Mouse (Mus musculus) intestine, embryonic 15.5 days (tissue): ENCODE data around the gene Zc3h7b. TPM values are rescaled to one million over a fixed set of nuclear protein-coding genes. Genes with fewer than 3 reads are reported as not detected.

Source experiments
- ATAC-seq: fragments of 200-750 bp; cut with Nextera tagmentation; 2 replicates; pipeline ENCODE4 v1.8.0; 2017; ENCODE audit warnings: moderate TSS enrichment, moderate library complexity
- H3K27ac ChIP-seq: fragments of 300-500 bp; sonication (generic); 2 replicates; pipeline ENCODE4 v1.5.1; 2015; ENCODE audit warnings: mild to moderate bottlenecking, inconsistent platforms
- H3K27me3 ChIP-seq: fragments of 300-500 bp; sonication (generic); replicated peaks from 2 replicates; pipeline ENCODE4 v1.6.1; 2015; ENCODE audit warnings: inconsistent platforms
- H3K36me3 ChIP-seq: fragments of 300-500 bp; sonication (generic); 2 replicates; pipeline ENCODE4 v1.6.1; 2015; ENCODE audit warnings: inconsistent platforms
- H3K4me1 ChIP-seq: fragments of 300-500 bp; sonication (generic); replicated peaks from 2 replicates; pipeline ENCODE4 v1.6.1; 2015; ENCODE audit warnings: inconsistent platforms
- H3K4me2 ChIP-seq: fragments of 300-500 bp; sonication (generic); replicated peaks from 2 replicates; pipeline ENCODE4 v1.6.1; 2015; ENCODE audit warnings: mild to moderate bottlenecking, inconsistent platforms
- H3K4me3 ChIP-seq: fragments of 300-500 bp; sonication (generic); replicated peaks from 2 replicates; pipeline ENCODE4 v1.5.1; 2015; ENCODE audit warnings: inconsistent platforms
- H3K9ac ChIP-seq: fragments of 300-500 bp; sonication (generic); 2 replicates; pipeline ENCODE4 v1.6.1; 2015; ENCODE audit warnings: inconsistent platforms
- H3K9me3 ChIP-seq: fragments of 300-500 bp; sonication (generic); 2 replicates; pipeline ENCODE4 v1.6.1; 2016; ENCODE audit warnings: inconsistent platforms
- WGBS: fragments of 180-500 bp; shearing (Covaris S2); methylation state at CpG from one replicate; pipeline ENCODE4 v1.1.7; 2015; 5-methylcytosine and 5-hydroxymethylcytosine counted together
- polyA plus RNA-seq: library from polyadenylated mRNA; unstranded; fragments of >200 nt; fragmentation: Nextera tagmentation; extraction: Ambion mirVana; gene quantifications from 2 replicates; pipeline ENCODE4 v1.2.1, GENCODE M21; 2015

Gene Zc3h7b
- polyA plus RNA-seq, 1 experiment from 2014 or later = 16.8 TPM

GRCm38 (mm10) chr15:81831136-81831825 is 86.4 kb downstream of the Zc3h7b start:
- H3K9me3 ChIP-seq = no peaks in the 10 kb centered on the region
- H3K4me1 ChIP-seq = peaks cover 15% of the 10 kb centered on the region
- no peaks in the 10 kb centered on the region for H3K36me3 ChIP-seq
- no peak overlapping the region for H3K9ac ChIP-seq
- 0 out of 2 replicates have a peak overlapping the region, but pooled peaks have one; percentile 5 for H3K4me3 ChIP-seq
- H3K27ac ChIP-seq = peak overlapping the region; percentile 24; the same call in 1 of the 2 replicates
- ATAC-seq = peak; percentile 89
- WGBS = 13% methylated on average over 24 of the region's 24 CpGs
- peak overlapping the region; percentile 52 for H3K4me2 ChIP-seq
- no peaks in the 10 kb centered on the region for H3K27me3 ChIP-seq

GRCm38 (mm10) chr15:81832219-81832618 is 87.4 kb downstream of the Zc3h7b start:
- no peaks in the 10 kb centered on the region for H3K36me3 ChIP-seq
- ATAC-seq = no peak
- 62% methylated on average over 3 of the region's 3 CpGs for WGBS

GRCm38 (mm10) chr15:81833481-81833880 is 88.6 kb downstream of the Zc3h7b start:
- WGBS = 65% methylated on average over 4 of the region's 4 CpGs
- no peaks in the 10 kb centered on the region for H3K36me3 ChIP-seq
- no peak overlapping the region for H3K27ac ChIP-seq
- H3K4me3 ChIP-seq = no peak overlapping the region
- H3K27me3 ChIP-seq = no peaks in the 10 kb centered on the region
- no peak for ATAC-seq
- H3K4me1 ChIP-seq = peaks cover 20% of the 10 kb centered on the region
- no peak overlapping the region for H3K4me2 ChIP-seq
- no peak overlapping the region for H3K9ac ChIP-seq
- no peaks in the 10 kb centered on the region for H3K9me3 ChIP-seq

More at GRCm38 (mm10) chr15:81832219-81832618, 87.4 kb downstream of the Zc3h7b start:
- Histone ChIP-seq H3K9ac (no peak overlapping the region), H3K9me3 (no peaks in the 10 kb centered on the region), H3K27me3 (no peaks in the 10 kb centered on the region), H3K4me2 (no peak overlapping the region), H3K4me1 (peaks cover 20% of the 10 kb centered on the region), H3K27ac (no peak overlapping the region), H3K4me3 (no peak overlapping the region)

- Histone ChIP-seq H3K27me3 (no peaks in the 10 kb centered on the region), H3K36me3 (no peaks in the 10 kb centered on the region), H3K4me2 (no peak overlapping the region), H3K9me3 (no peaks in the 10 kb centered on the region), H3K27ac (no peak overlapping the region), H3K4me3 (no peak overlapping the region), H3K4me1 (peaks cover 20% of the 10 kb centered on the region), H3K9ac (no peak overlapping the region)
- 51% methylated on average over 3 of the region's 3 CpGs for WGBS
- no peak for ATAC-seq
Measured at GRCm38 (mm10) chr15:81834171-81834841, 89.4 kb downstream of the Zc3h7b start.

- 59% methylated on average over 10 of the region's 10 CpGs for WGBS
- H3K4me3 ChIP-seq = no peak overlapping the region
- no peaks in the 10 kb centered on the region for H3K27me3 ChIP-seq
- ATAC-seq = no peak
- H3K36me3 ChIP-seq = no peaks in the 10 kb centered on the region
- H3K9me3 ChIP-seq = no peaks in the 10 kb centered on the region
- H3K27ac ChIP-seq = no peak overlapping the region
- H3K4me2 ChIP-seq = peak overlapping the region; percentile 76
- H3K4me1 ChIP-seq = peaks cover 26% of the 10 kb centered on the region
- H3K9ac ChIP-seq = 0 out of 2 replicates have a peak overlapping the region, but pooled peaks have one; percentile 39
Measured at GRCm38 (mm10) chr15:81835007-81835880, 90.4 kb downstream of the Zc3h7b start.

GRCm38 (mm10) chr15:81836124-81836821 is 91.4 kb downstream of the Zc3h7b start:
- H3K4me1 ChIP-seq = peaks cover 23% of the 10 kb centered on the region
- H3K4me2 ChIP-seq = peak overlapping the region; percentile 76
- H3K36me3 ChIP-seq = no peaks in the 10 kb centered on the region
- no peaks in the 10 kb centered on the region for H3K27me3 ChIP-seq
- H3K27ac ChIP-seq = peak overlapping the region; percentile 60
- H3K4me3 ChIP-seq = peak overlapping the region; percentile 37
- H3K9me3 ChIP-seq = no peaks in the 10 kb centered on the region
- peak; percentile 85 for ATAC-seq
- WGBS = 4% methylated on average over 33 of the region's 33 CpGs
- H3K9ac ChIP-seq = peak overlapping the region; percentile 39

- H3K9me3 ChIP-seq = no peaks in the 10 kb centered on the region
- no peak overlapping the region for H3K9ac ChIP-seq
- no peak overlapping the region for H3K4me3 ChIP-seq
- H3K4me1 ChIP-seq = peaks cover 20% of the 10 kb centered on the region
- WGBS = 60% methylated on average over 7 of the region's 7 CpGs
- H3K27ac ChIP-seq = peak overlapping the region; percentile 60; the same call in 1 of the 2 replicates
- no peaks in the 10 kb centered on the region for H3K36me3 ChIP-seq
- ATAC-seq = no peak
- no peaks in the 10 kb centered on the region for H3K27me3 ChIP-seq
- H3K4me2 ChIP-seq = peak overlapping the region; percentile 76
Measured at GRCm38 (mm10) chr15:81836966-81837920, 92.4 kb downstream of the Zc3h7b start.

- no peak overlapping the region for H3K27ac ChIP-seq
- no peak overlapping the region for H3K4me3 ChIP-seq
- H3K4me1 ChIP-seq = peaks cover 20% of the 10 kb centered on the region
- H3K4me2 ChIP-seq = no peak overlapping the region
- H3K27me3 ChIP-seq = no peaks in the 10 kb centered on the region
- no peaks in the 10 kb centered on the region for H3K9me3 ChIP-seq
- WGBS = 72% methylated on average over 14 of the region's 14 CpGs
- no peaks in the 10 kb centered on the region for H3K36me3 ChIP-seq
- no peak for ATAC-seq
- H3K9ac ChIP-seq = no peak overlapping the region
Measured at GRCm38 (mm10) chr15:81838554-81839235, 93.8 kb downstream of the Zc3h7b start.

- 0 out of 2 replicates have a peak overlapping the region, but pooled peaks have one; percentile 22 for H3K27ac ChIP-seq
- H3K4me1 ChIP-seq = peaks cover 20% of the 10 kb centered on the region
- no peak overlapping the region for H3K9ac ChIP-seq
- ATAC-seq = peak; percentile 39
- H3K9me3 ChIP-seq = no peaks in the 10 kb centered on the region
- H3K4me2 ChIP-seq = no peak overlapping the region
- no peaks in the 10 kb centered on the region for H3K36me3 ChIP-seq
- no peaks in the 10 kb centered on the region for H3K27me3 ChIP-seq
- 67% methylated on average over 5 of the region's 5 CpGs for WGBS
- H3K4me3 ChIP-seq = no peak overlapping the region
Measured at GRCm38 (mm10) chr15:81839634-81840033, 94.8 kb downstream of the Zc3h7b start.

GRCm38 (mm10) chr15:81840306-81840705 is 95.4 kb downstream of the Zc3h7b start:
- Histone ChIP-seq H3K27me3 (no peaks in the 10 kb centered on the region), H3K4me1 (peaks cover 20% of the 10 kb centered on the region), H3K27ac (no peak overlapping the region), H3K9ac (no peak overlapping the region), H3K4me2 (no peak overlapping the region), H3K4me3 (no peak overlapping the region), H3K36me3 (no peaks in the 10 kb centered on the region), H3K9me3 (no peaks in the 10 kb centered on the region)
- ATAC-seq = no peak
- WGBS = 89% methylated on average over 7 of the region's 7 CpGs
